Mouse (Mus musculus): ENCODE data around the gene Sema4g. TPM values are rescaled to one million over a fixed set of nuclear protein-coding genes. Genes with fewer than 3 reads are reported as not detected.

The Sema4g gene
- total RNA-seq, 1 experiment: 3.8 TPM

- H3K36me3 ChIP-seq (ENCODE audit: control insufficient read depth, insufficient read depth, low read length, poor library complexity, severe bottlenecking): no peaks in the 10 kb centered on the region
- no peak overlapping the region for H3K4me3 ChIP-seq (ENCODE audit: insufficient read depth in 1 of 2, low read depth in 1 of 2, low read length in 2 of 2, poor library complexity in 1 of 2, severe bottlenecking in 1 of 2)
- no peak for DNase-seq (ENCODE audit: low read depth, low spot score)
- H3K27ac ChIP-seq (ENCODE audit: insufficient read depth, low read depth, low read length, poor library complexity, severe bottlenecking): no peak overlapping the region
- H3K4me1 ChIP-seq (ENCODE audit: control insufficient read depth in 2 of 2, insufficient read depth in 2 of 2, low read length in 2 of 2, poor library complexity in 1 of 2): peaks cover 0 to 21% of the 10 kb centered on the region in 2 experiments; a peak in 1 of 4 replicates
- no peaks in the 10 kb centered on the region for H3K9me3 ChIP-seq (ENCODE audit: control insufficient read depth, insufficient read depth, low read depth, low read length)
- no peak for TF ChIP-seq CHD2 (IDR thresholded peaks at IDR 0.05; ENCODE audit: low read depth, low read length)
- TF ChIP-seq HCFC1 (IDR thresholded peaks at IDR 0.05; ENCODE audit: borderline replicate concordance, insufficient read depth, low read length): no peak
- TF ChIP-seq ZC3H11A (IDR thresholded peaks at IDR 0.05; ENCODE audit: borderline replicate concordance, low read depth, low read length): no peak
- no peak for TF ChIP-seq ZNF384 (IDR thresholded peaks at IDR 0.05; ENCODE audit: low read depth, low read length)
- TF ChIP-seq MAFK (IDR thresholded peaks at IDR 0.05; ENCODE audit: insufficient read depth, low read depth, low read length): no peak
- H3K9ac ChIP-seq (ENCODE audit: insufficient read depth, low read depth, low read length, poor library complexity, severe bottlenecking): no peak overlapping the region
- in situ Hi-C loops (cut with MboI; ENCODE audit: low sequenced_read_pairs in 2 of 2, unreplicated experiment in 2 of 2): no loop called here
Measured at GRCm38 (mm10) chr19:45045236-45045635, 56.3 kb downstream of the Sema4g start.

GRCm38 (mm10) chr19:45045651-45046050, 56.8 kb downstream of the Sema4g start, which contains the start of gene Pdzd7:
Gene Pdzd7 (minus strand): TSS chr19:45045717.
- no peaks in the 10 kb centered on the region for H3K9me3 ChIP-seq (ENCODE audit: control insufficient read depth, insufficient read depth, low read depth, low read length)
- no peak for DNase-seq (ENCODE audit: low read depth, low spot score)
- no peaks in the 10 kb centered on the region for H3K36me3 ChIP-seq (ENCODE audit: control insufficient read depth, insufficient read depth, low read length, poor library complexity, severe bottlenecking)
- H3K27ac ChIP-seq (ENCODE audit: insufficient read depth, low read depth, low read length, poor library complexity, severe bottlenecking): no peak within 1 kb of the TSS
- H3K4me3 ChIP-seq (ENCODE audit: insufficient read depth in 1 of 2, low read depth in 1 of 2, low read length in 2 of 2, poor library complexity in 1 of 2, severe bottlenecking in 1 of 2): peak within 1 kb of the TSS in 1 of 2 experiments; percentile 55; a peak in 1 of 4 replicates
- no peak for TF ChIP-seq ZC3H11A (IDR thresholded peaks at IDR 0.05; ENCODE audit: borderline replicate concordance, low read depth, low read length)
- no peak for TF ChIP-seq MAFK (IDR thresholded peaks at IDR 0.05; ENCODE audit: insufficient read depth, low read depth, low read length)
- TF ChIP-seq ZNF384 (IDR thresholded peaks at IDR 0.05; ENCODE audit: low read depth, low read length): no peak
- no peak for TF ChIP-seq CHD2 (IDR thresholded peaks at IDR 0.05; ENCODE audit: low read depth, low read length)
- no peak for TF ChIP-seq HCFC1 (IDR thresholded peaks at IDR 0.05; ENCODE audit: borderline replicate concordance, insufficient read depth, low read length)
- peaks cover 0 to 17% of the 10 kb centered on the region in 2 experiments; a peak in 1 of 4 replicates for H3K4me1 ChIP-seq (ENCODE audit: control insufficient read depth in 2 of 2, insufficient read depth in 2 of 2, low read length in 2 of 2, poor library complexity in 1 of 2)
- H3K9ac ChIP-seq (ENCODE audit: insufficient read depth, low read depth, low read length, poor library complexity, severe bottlenecking): no peak within 1 kb of the TSS
- in situ Hi-C loops (cut with MboI; ENCODE audit: low sequenced_read_pairs in 2 of 2, unreplicated experiment in 2 of 2): no loop called here

- Histone ChIP-seq H3K9me3 (ENCODE audit: control insufficient read depth, insufficient read depth, low read depth, low read length) (no peaks in the 10 kb centered on the region), H3K4me3 (ENCODE audit: insufficient read depth in 1 of 2, low read depth in 1 of 2, low read length in 2 of 2, poor library complexity in 1 of 2, severe bottlenecking in 1 of 2) (peak overlapping the region; percentile 54 to 55; a peak in 2 of 4 replicates), H3K36me3 (ENCODE audit: control insufficient read depth, insufficient read depth, low read length, poor library complexity, severe bottlenecking) (no peaks in the 10 kb centered on the region), H3K9ac (ENCODE audit: insufficient read depth, low read depth, low read length, poor library complexity, severe bottlenecking) (no peak overlapping the region), H3K27ac (ENCODE audit: insufficient read depth, low read depth, low read length, poor library complexity, severe bottlenecking) (no peak overlapping the region), H3K4me1 (ENCODE audit: control insufficient read depth in 2 of 2, insufficient read depth in 2 of 2, low read length in 2 of 2, poor library complexity in 1 of 2) (peaks cover 0 to 17% of the 10 kb centered on the region in 2 experiments; a peak in 1 of 4 replicates)
- peak; percentile 83 for DNase-seq (ENCODE audit: low read depth, low spot score)
- in situ Hi-C loops (cut with MboI; ENCODE audit: low sequenced_read_pairs in 2 of 2, unreplicated experiment in 2 of 2): no loop called here
- no peak for TF ChIP-seq ZNF384 (IDR thresholded peaks at IDR 0.05; ENCODE audit: low read depth, low read length)
- no peak for TF ChIP-seq MAFK (IDR thresholded peaks at IDR 0.05; ENCODE audit: insufficient read depth, low read depth, low read length)
- no peak for TF ChIP-seq ZC3H11A (IDR thresholded peaks at IDR 0.05; ENCODE audit: borderline replicate concordance, low read depth, low read length)
- TF ChIP-seq HCFC1 (IDR thresholded peaks at IDR 0.05; ENCODE audit: borderline replicate concordance, insufficient read depth, low read length): no peak
Measured at GRCm38 (mm10) chr19:45046523-45047321, 57.8 kb downstream of the Sema4g start.

- no peak within 1 kb of the TSS for H3K27ac ChIP-seq (ENCODE audit: insufficient read depth, low read depth, low read length, poor library complexity, severe bottlenecking)
- H3K36me3 ChIP-seq (ENCODE audit: control insufficient read depth, insufficient read depth, low read length, poor library complexity, severe bottlenecking): no peaks in the 10 kb centered on the region
- H3K4me1 ChIP-seq (ENCODE audit: control insufficient read depth in 2 of 2, insufficient read depth in 2 of 2, low read length in 2 of 2, poor library complexity in 1 of 2): peaks cover 0 to 17% of the 10 kb centered on the region in 2 experiments; a peak in 1 of 4 replicates
- in situ Hi-C loops (cut with MboI; ENCODE audit: low sequenced_read_pairs in 2 of 2, unreplicated experiment in 2 of 2): no loop called here
- peak within 1 kb of the TSS; percentile 57 for H3K9ac ChIP-seq (ENCODE audit: insufficient read depth, low read depth, low read length, poor library complexity, severe bottlenecking)
- DNase-seq (ENCODE audit: low read depth, low spot score): peak; percentile 85
- no peaks in the 10 kb centered on the region for H3K9me3 ChIP-seq (ENCODE audit: control insufficient read depth, insufficient read depth, low read depth, low read length)
- peak within 1 kb of the TSS; percentile 54 to 55 for H3K4me3 ChIP-seq (ENCODE audit: insufficient read depth in 1 of 2, low read depth in 1 of 2, low read length in 2 of 2, poor library complexity in 1 of 2, severe bottlenecking in 1 of 2)
- TF ChIP-seq ZC3H11A (IDR thresholded peaks at IDR 0.05; ENCODE audit: borderline replicate concordance, low read depth, low read length) (no peak), MAFK (IDR thresholded peaks at IDR 0.05; ENCODE audit: insufficient read depth, low read depth, low read length) (no peak), ZNF384 (IDR thresholded peaks at IDR 0.05; ENCODE audit: low read depth, low read length) (no peak), HCFC1 (IDR thresholded peaks at IDR 0.05; ENCODE audit: borderline replicate concordance, insufficient read depth, low read length) (no peak), CHD2 (IDR thresholded peaks at IDR 0.05; ENCODE audit: low read depth, low read length) (no peak)
Measured at GRCm38 (mm10) chr19:45047417-45047934, 58.6 kb downstream of the Sema4g start, which contains the start of gene Sfxn3. Gene Sfxn3 (plus strand): TSS chr19:45047503.

All from ES-E14 (cell line).